Mouse (Mus musculus): Measurements from ENCODE around the gene Fam104a. TPM values are rescaled to one million over a fixed set of nuclear protein-coding genes. Genes with fewer than 3 reads are reported as not detected.
A peak's percentile ranks its signal among the peaks of the same experiment; 100 is the strongest.
"Not testable (repeated sequence)": the region's sequence is repeated elsewhere in the genome, so short reads cannot be mapped to it uniquely, and the experiment has no call there.

The Fam104a gene
- polyA plus RNA-seq, 1 experiment, result 22.8 TPM

DNA sequence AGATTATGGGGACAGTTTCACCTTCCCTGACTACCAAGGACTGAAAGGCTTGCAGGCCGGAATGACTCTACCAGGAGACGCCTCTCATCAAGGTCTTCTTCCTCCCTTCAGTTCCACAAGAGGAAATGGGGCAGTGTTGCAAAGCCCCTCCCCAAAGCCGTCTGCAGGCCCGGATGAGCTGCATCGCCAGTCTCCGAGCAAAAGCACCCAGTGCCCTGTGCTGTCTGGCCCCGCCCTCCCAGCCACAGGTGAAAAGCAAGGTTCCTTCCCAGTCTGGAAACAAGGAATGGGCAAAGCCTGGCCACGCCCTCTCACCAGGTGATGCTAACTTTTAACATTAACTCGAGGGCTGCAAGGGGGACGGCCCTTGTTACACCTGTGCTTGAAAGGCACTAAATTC lies 17.3 kb downstream of the Fam104a start:
- TF ChIP-seq EP300 (IDR thresholded peaks at IDR 0.05; ENCODE audit: insufficient read depth, low read depth, low read length) (0 out of 2 replicates have a peak, but pooled peaks have one; percentile 32), POLR2A (IDR thresholded peaks at IDR 0.05; ENCODE audit: insufficient read depth, low read length) (no peak)
- no peak overlapping the region for H3K9ac ChIP-seq (ENCODE audit: low read depth, poor library complexity, severe bottlenecking)
- H3K27me3 ChIP-seq (ENCODE audit: control insufficient read depth, insufficient read depth, low read length, poor library complexity, severe bottlenecking), result no peaks in the 10 kb centered on the region
- no peak overlapping the region for H3K4me3 ChIP-seq (ENCODE audit: low read depth, low read length)
- no peak overlapping the region for H3K27ac ChIP-seq (ENCODE audit: insufficient read depth, low read length)
- H3K4me1 ChIP-seq (ENCODE audit: control insufficient read depth, insufficient read depth, low read length), result no peaks in the 10 kb centered on the region
- H3K9me3 ChIP-seq (replicated peaks; ENCODE audit: control insufficient read depth, insufficient read depth, low read length, poor library complexity, severe bottlenecking), result no peaks in the 10 kb centered on the region
- H3K36me3 ChIP-seq (ENCODE audit: control insufficient read depth, insufficient read depth, low read length, poor library complexity, severe bottlenecking), result peaks cover 23% of the 10 kb centered on the region

DNA sequence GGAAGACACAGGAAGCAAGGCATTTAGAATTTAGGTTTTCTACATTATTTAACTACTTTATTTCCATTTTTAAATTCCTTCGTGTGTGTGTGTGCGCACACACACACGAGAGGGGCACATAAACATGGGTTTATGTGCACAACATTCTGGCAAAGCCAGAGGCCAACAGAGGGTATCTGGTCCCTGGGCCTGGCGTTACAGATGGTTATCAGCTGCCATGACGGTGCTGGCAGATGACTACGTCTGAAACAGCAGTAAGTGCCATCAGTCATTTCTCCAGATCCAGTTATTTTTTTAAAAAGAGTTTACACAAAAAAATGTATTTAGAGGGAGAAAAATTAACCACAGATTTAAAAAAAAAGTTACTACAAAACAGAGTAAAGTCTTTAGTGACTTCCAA lies 17.8 kb downstream of the Fam104a start:
- Histone ChIP-seq H3K36me3 (ENCODE audit: control insufficient read depth, insufficient read depth, low read length, poor library complexity, severe bottlenecking) (peaks cover 27% of the 10 kb centered on the region), H3K27ac (ENCODE audit: insufficient read depth, low read length) (no peak overlapping the region), H3K4me3 (ENCODE audit: low read depth, low read length) (no peak overlapping the region), H3K9me3 (replicated peaks; ENCODE audit: control insufficient read depth, insufficient read depth, low read length, poor library complexity, severe bottlenecking) (no peaks in the 10 kb centered on the region), H3K4me1 (ENCODE audit: control insufficient read depth, insufficient read depth, low read length) (no peaks in the 10 kb centered on the region), H3K27me3 (ENCODE audit: control insufficient read depth, insufficient read depth, low read length, poor library complexity, severe bottlenecking) (no peaks in the 10 kb centered on the region), H3K9ac (ENCODE audit: low read depth, poor library complexity, severe bottlenecking) (no peak overlapping the region)
- TF ChIP-seq CTCF (IDR thresholded peaks at IDR 0.05; ENCODE audit: low read depth, low read length) (no peak), EP300 (IDR thresholded peaks at IDR 0.05; ENCODE audit: insufficient read depth, low read depth, low read length) (no peak), POLR2A (IDR thresholded peaks at IDR 0.05; ENCODE audit: insufficient read depth, low read length) (no peak)

DNA sequence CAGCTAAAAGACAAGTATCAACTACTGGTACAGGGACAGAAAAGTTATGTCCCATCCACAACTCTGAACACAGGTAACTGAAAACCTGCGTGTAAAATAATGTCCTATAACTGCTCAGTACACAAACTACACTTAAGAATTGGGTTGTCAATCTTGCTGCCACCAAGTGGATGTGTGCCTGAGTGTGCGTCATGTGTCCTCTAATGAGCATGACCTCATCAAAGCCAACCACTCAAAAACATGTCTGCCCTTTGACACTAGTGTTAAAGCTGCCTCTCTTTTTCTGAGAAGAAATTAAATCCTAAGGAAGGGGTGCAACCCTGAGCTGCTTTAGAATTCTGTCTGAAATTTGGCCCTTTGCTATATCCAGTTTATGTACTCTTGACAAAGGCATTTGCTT lies 19.7 kb downstream of the Fam104a start:
- no peak for TF ChIP-seq CTCF (IDR thresholded peaks at IDR 0.05; ENCODE audit: low read depth, low read length)
- TF ChIP-seq EP300 (IDR thresholded peaks at IDR 0.05; ENCODE audit: insufficient read depth, low read depth, low read length), result no peak
- no peak for TF ChIP-seq POLR2A (IDR thresholded peaks at IDR 0.05; ENCODE audit: insufficient read depth, low read length)
- Histone ChIP-seq H3K36me3 (ENCODE audit: control insufficient read depth, insufficient read depth, low read length, poor library complexity, severe bottlenecking) (peaks cover 26% of the 10 kb centered on the region), H3K4me3 (ENCODE audit: low read depth, low read length) (no peak overlapping the region), H3K9me3 (replicated peaks; ENCODE audit: control insufficient read depth, insufficient read depth, low read length, poor library complexity, severe bottlenecking) (no peaks in the 10 kb centered on the region), H3K9ac (ENCODE audit: low read depth, poor library complexity, severe bottlenecking) (no peak overlapping the region), H3K4me1 (ENCODE audit: control insufficient read depth, insufficient read depth, low read length) (peaks cover 2% of the 10 kb centered on the region), H3K27ac (ENCODE audit: insufficient read depth, low read length) (no peak overlapping the region), H3K27me3 (ENCODE audit: control insufficient read depth, insufficient read depth, low read length, poor library complexity, severe bottlenecking) (no peaks in the 10 kb centered on the region)

DNA sequence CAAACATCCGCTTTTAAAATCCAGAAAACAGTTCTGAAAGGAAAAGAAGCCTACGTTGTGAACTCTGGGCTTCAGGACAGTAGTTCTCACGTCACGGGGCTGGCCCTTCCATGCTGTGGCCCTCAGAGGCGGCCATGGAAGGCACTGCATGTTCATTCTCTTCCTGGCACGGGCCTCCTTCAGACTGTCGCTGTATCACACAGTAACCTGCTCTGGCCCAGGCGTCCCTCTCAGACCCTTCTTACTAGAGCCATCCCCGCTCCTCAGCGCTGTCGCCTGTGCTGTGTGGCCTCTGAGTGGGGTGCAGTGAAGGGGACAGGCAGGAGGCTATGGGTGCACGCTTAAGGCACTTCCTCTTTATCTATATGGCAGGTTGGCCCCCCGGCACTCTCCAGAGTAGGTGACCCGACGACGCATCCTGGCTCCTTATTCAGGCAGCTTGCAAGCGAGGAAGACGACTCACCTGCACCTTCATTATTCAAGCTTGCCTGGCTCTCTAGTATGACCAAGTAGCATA lies 22.1 kb downstream of the Fam104a start:
- Histone ChIP-seq H3K27ac (ENCODE audit: insufficient read depth, low read length) (no peak overlapping the region), H3K4me1 (ENCODE audit: control insufficient read depth, insufficient read depth, low read length) (peaks cover 2% of the 10 kb centered on the region), H3K9ac (ENCODE audit: low read depth, poor library complexity, severe bottlenecking) (no peak overlapping the region), H3K36me3 (ENCODE audit: control insufficient read depth, insufficient read depth, low read length, poor library complexity, severe bottlenecking) (peaks cover 24% of the 10 kb centered on the region), H3K4me3 (ENCODE audit: low read depth, low read length) (no peak overlapping the region), H3K27me3 (ENCODE audit: control insufficient read depth, insufficient read depth, low read length, poor library complexity, severe bottlenecking) (no peaks in the 10 kb centered on the region), H3K9me3 (replicated peaks; ENCODE audit: control insufficient read depth, insufficient read depth, low read length, poor library complexity, severe bottlenecking) (no peaks in the 10 kb centered on the region)
- TF ChIP-seq POLR2A (IDR thresholded peaks at IDR 0.05; ENCODE audit: insufficient read depth, low read length), result no peak
- no peak for TF ChIP-seq EP300 (IDR thresholded peaks at IDR 0.05; ENCODE audit: insufficient read depth, low read depth, low read length)
- no peak for TF ChIP-seq CTCF (IDR thresholded peaks at IDR 0.05; ENCODE audit: low read depth, low read length)

DNA sequence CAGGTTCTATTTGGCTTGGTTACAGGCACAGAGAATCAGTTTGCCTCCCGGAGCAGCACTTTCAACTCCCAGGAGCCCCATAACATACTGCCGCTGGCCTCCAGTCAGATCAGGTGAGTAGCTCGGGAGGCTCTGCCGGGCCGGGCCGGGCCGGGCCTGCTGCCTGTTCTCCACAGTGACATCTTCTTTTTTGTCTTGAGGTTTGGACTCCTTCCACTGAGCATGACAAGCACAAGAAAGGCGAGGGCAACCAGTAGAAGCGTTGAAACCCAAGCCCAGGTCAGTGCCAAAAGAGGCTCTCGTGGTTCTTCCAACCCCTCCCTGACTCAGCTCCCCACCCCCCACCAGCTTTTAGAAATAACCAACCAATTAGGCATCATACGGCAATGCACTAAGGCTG lies 23.0 kb downstream of the Fam104a start:
- no peak overlapping the region for H3K9ac ChIP-seq (ENCODE audit: low read depth, poor library complexity, severe bottlenecking)
- peaks cover 2% of the 10 kb centered on the region for H3K4me1 ChIP-seq (ENCODE audit: control insufficient read depth, insufficient read depth, low read length)
- H3K27me3 ChIP-seq (ENCODE audit: control insufficient read depth, insufficient read depth, low read length, poor library complexity, severe bottlenecking), result no peaks in the 10 kb centered on the region
- no peaks in the 10 kb centered on the region for H3K9me3 ChIP-seq (replicated peaks; ENCODE audit: control insufficient read depth, insufficient read depth, low read length, poor library complexity, severe bottlenecking)
- peaks cover 28% of the 10 kb centered on the region for H3K36me3 ChIP-seq (ENCODE audit: control insufficient read depth, insufficient read depth, low read length, poor library complexity, severe bottlenecking)
- H3K4me3 ChIP-seq (ENCODE audit: low read depth, low read length), result no peak overlapping the region
- no peak for TF ChIP-seq CTCF (IDR thresholded peaks at IDR 0.05; ENCODE audit: low read depth, low read length)
- TF ChIP-seq POLR2A (IDR thresholded peaks at IDR 0.05; ENCODE audit: insufficient read depth, low read length), result no peak
- TF ChIP-seq EP300 (IDR thresholded peaks at IDR 0.05; ENCODE audit: insufficient read depth, low read depth, low read length), result no peak
- no peak overlapping the region for H3K27ac ChIP-seq (ENCODE audit: insufficient read depth, low read length)

DNA sequence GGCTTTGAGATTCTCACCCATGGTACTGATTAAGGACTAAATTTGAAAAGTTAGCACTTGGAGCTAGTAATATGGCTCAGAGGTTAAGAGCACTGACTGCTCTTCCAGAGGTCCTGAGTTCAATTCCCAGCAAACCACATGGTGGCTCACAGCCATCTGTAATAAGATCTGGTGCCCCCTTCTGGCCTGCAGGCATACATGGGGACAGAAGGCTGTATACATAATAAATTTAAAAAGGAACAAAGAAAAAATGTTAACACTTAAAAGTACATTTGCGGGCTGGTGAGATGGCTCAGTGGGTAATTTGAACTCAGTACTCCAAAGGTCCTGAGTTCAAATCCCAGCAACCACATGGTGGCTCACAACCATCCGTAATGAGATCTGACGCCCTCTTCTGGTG lies 23.7 kb downstream of the Fam104a start:
- H3K27me3 ChIP-seq (ENCODE audit: control insufficient read depth, insufficient read depth, low read length, poor library complexity, severe bottlenecking); H3K9ac ChIP-seq (ENCODE audit: low read depth, poor library complexity, severe bottlenecking); H3K9me3 ChIP-seq (replicated peaks; ENCODE audit: control insufficient read depth, insufficient read depth, low read length, poor library complexity, severe bottlenecking); H3K4me3 ChIP-seq (ENCODE audit: low read depth, low read length); H3K4me1 ChIP-seq (ENCODE audit: control insufficient read depth, insufficient read depth, low read length); H3K27ac ChIP-seq (ENCODE audit: insufficient read depth, low read length): not testable (repeated sequence)
- peaks cover 36% of the 10 kb centered on the region for H3K36me3 ChIP-seq (ENCODE audit: control insufficient read depth, insufficient read depth, low read length, poor library complexity, severe bottlenecking)
